Mouse (Mus musculus): ENCODE measurements around the gene Ak8. TPM values are rescaled to one million over a fixed set of nuclear protein-coding genes. Genes with fewer than 3 reads are reported as not detected.

Gene Ak8
- polyA plus RNA-seq, 1 experiment from 2014 or later: 0.42 TPM

DNA sequence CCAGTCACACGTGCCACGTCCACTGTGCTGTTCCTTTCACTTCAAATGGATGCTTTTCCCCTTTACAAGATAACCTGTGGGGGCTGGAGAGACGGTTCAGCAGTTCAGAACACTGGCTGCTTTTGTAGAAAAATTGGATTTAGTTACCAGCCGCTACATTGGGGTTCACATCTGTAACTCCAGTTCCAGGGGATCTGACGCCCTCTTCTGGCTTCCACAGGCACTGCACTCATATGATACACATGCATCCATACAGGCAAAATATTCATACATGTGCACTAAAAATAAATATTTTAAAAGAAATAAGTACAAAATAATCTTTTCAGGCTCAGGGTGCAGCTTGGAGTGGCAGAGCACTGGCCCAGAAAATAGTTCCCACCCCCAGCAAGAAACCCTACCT is 94.7 kb downstream of the Ak8 start:
- peaks cover 18% of the 10 kb centered on the region for H3K4me1 ChIP-seq (replicated peaks)
- no peaks in the 10 kb centered on the region for H3K27me3 ChIP-seq (replicated peaks)
- H3K36me3 ChIP-seq: no peaks in the 10 kb centered on the region
- H3K4me2 ChIP-seq: no peak overlapping the region
- no peak for ATAC-seq (ENCODE audit: insufficient number of reproducible peaks, low FRiP score)
- no peaks in the 10 kb centered on the region for H3K9me3 ChIP-seq (replicated peaks)
- 70% methylated on average over 5 of the region's 5 CpGs for WGBS
- H3K27ac ChIP-seq (ENCODE audit: poor library complexity, severe bottlenecking): no peak overlapping the region
- H3K9ac ChIP-seq: no peak overlapping the region
- H3K4me3 ChIP-seq: no peak overlapping the region

DNA sequence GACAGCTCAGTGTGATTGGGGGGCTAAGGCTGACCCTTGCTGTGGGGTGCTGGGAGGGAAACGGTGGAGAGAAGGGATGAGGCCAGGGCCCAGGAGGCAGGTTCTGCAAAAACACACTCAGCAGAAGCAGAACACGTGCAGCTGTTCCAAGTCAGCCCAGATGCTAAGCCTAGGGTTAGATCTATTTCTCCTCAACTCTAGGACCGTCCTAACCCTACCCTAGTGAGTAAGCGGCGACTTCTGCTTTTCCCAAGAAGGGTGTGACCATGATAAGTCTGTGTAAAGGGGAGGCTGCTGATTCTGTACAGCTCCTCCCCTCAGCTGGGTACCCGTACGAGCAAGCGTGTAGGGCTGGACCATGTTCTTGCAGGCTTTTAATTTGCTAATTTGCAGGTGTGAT is 96.3 kb downstream of the Ak8 start:
- Histone ChIP-seq H3K27me3 (replicated peaks) (no peaks in the 10 kb centered on the region), H3K27ac (ENCODE audit: poor library complexity, severe bottlenecking) (no peak overlapping the region), H3K36me3 (no peaks in the 10 kb centered on the region), H3K4me1 (replicated peaks) (peaks cover 16% of the 10 kb centered on the region), H3K9ac (no peak overlapping the region), H3K4me2 (no peak overlapping the region), H3K9me3 (replicated peaks) (no peaks in the 10 kb centered on the region), H3K4me3 (no peak overlapping the region)
- WGBS: 59% methylated on average over 8 of the region's 8 CpGs
- no peak; the same call in 1 of the 2 replicates for ATAC-seq (ENCODE audit: insufficient number of reproducible peaks, low FRiP score)

DNA sequence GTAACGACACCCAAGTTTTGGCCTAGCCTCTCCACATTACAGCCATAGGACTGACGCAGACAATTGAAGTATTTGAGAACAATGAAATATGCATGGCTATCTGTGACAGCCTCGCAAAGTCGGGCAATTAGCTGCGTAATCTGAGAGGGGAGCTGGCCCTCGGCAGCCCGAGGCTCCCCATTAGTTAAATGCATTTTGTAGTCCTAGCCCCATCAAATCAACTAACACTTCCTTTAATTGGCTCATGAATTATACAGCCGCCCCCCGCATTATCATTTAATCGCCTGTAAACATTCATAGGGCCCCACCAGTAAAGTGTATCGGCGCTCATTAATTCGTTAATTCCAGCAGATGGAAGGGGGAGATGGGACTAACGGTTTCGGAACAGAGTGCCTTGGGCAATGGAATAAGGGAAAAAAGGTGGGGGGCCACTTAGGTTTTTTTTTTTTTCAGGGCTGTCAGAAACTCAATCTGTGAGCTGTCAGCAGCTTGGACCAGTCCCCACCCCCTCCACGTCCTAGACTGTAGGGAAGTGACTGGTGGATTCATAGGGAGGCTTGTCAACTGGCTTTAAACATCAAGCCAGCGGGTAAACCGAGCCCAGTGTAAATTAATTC is 97.6 kb downstream of the Ak8 start:
- H3K4me1 ChIP-seq (replicated peaks): peaks cover 22% of the 10 kb centered on the region
- H3K36me3 ChIP-seq: no peaks in the 10 kb centered on the region
- H3K27me3 ChIP-seq (replicated peaks): no peaks in the 10 kb centered on the region
- ATAC-seq (ENCODE audit: insufficient number of reproducible peaks, low FRiP score): no peak
- no peak overlapping the region for H3K9ac ChIP-seq
- no peaks in the 10 kb centered on the region for H3K9me3 ChIP-seq (replicated peaks)
- no peak overlapping the region for H3K27ac ChIP-seq (ENCODE audit: poor library complexity, severe bottlenecking)
- WGBS: 54% methylated on average over 18 of the region's 18 CpGs
- H3K4me3 ChIP-seq: no peak overlapping the region
- no peak overlapping the region for H3K4me2 ChIP-seq

DNA sequence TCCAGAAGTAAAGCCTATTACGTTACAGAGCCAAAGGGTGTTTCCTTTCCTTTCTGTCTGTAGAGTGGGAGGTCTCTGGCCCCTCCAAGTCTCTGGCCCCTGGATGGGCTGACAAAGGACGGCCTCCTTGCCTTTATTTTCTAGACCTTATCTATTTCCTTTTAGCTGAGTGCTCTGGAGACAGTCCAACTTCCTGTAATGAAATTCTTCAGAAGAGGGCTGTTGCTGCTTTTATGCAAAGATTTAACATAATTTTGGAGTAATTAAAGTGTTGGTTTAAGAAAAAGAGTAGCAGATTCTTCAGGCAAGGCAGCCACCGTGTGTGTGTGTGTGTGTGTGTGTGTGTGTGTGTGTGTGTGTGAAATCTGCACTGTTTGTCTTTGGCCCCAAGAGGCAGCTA is 98.4 kb downstream of the Ak8 start:
- 28% methylated on average over 3 of the region's 3 CpGs for WGBS
- peak; percentile 70 for ATAC-seq (ENCODE audit: insufficient number of reproducible peaks, low FRiP score)

DNA sequence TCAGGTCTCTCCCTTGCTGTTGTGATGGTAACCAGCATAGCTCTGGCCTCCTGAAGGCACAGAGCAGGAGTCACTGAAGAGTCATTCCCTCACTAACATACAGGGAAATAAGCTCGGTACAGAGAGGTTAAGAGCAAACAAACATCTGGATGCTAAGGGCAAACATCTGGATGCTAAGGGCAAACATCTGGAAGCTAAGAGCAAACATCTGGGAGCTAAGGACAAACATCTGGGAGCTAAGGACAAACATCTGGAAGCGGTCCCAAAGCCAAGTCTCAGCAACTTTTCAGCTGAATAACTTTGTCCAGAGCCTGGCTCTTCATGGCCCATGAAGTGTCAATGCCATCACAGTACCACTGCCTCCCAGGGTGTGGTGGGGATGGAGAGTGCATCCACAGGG is 99.6 kb downstream of the Ak8 start:
- H3K4me2 ChIP-seq: no peak overlapping the region
- no peaks in the 10 kb centered on the region for H3K27me3 ChIP-seq (replicated peaks)
- H3K9ac ChIP-seq: no peak overlapping the region
- WGBS: 73% methylated on average over 2 of the region's 2 CpGs
- H3K36me3 ChIP-seq: no peaks in the 10 kb centered on the region
- H3K4me1 ChIP-seq (replicated peaks): peaks cover 21% of the 10 kb centered on the region
- no peak for ATAC-seq (ENCODE audit: insufficient number of reproducible peaks, low FRiP score)
- no peak overlapping the region for H3K27ac ChIP-seq (ENCODE audit: poor library complexity, severe bottlenecking)
- no peak overlapping the region for H3K4me3 ChIP-seq
- H3K9me3 ChIP-seq (replicated peaks): no peaks in the 10 kb centered on the region

More for the DNA sequence above, 98.4 kb downstream of the Ak8 start:
- H3K4me1 ChIP-seq (replicated peaks): peaks cover 21% of the 10 kb centered on the region
- no peak overlapping the region for H3K4me2 ChIP-seq
- H3K9me3 ChIP-seq (replicated peaks): no peaks in the 10 kb centered on the region
- no peak overlapping the region for H3K4me3 ChIP-seq
- no peaks in the 10 kb centered on the region for H3K27me3 ChIP-seq (replicated peaks)
- H3K27ac ChIP-seq (ENCODE audit: poor library complexity, severe bottlenecking): peak overlapping the region; percentile 73
- H3K36me3 ChIP-seq: no peaks in the 10 kb centered on the region
- H3K9ac ChIP-seq: no peak overlapping the region

DNA sequence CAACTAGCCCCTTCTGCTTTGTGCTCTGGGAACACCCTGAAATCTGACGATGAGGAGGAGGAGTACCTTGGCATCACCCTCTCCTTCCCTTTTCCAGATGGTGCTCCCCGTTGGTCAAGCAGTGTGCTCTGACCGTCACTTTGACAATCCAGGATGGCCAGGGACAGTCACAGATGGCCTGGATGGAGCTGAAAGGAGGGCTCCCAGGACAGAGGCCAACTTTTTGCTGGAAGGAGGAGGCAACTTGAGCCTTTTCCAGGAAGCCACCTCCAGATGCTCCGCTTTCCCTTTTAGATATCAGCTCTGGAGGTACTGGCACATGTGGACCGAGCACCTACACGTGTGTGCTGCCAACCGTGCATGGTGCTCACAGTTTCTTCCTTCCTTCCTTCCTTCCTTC is 103.4 kb downstream of the Ak8 start:
- Histone ChIP-seq H3K4me3 (no peak overlapping the region), H3K27ac (ENCODE audit: poor library complexity, severe bottlenecking) (no peak overlapping the region), H3K4me1 (replicated peaks) (peaks cover 16% of the 10 kb centered on the region), H3K4me2 (no peak overlapping the region), H3K9me3 (replicated peaks) (0 out of 2 replicates have a peak, but pooled peaks cover 2% of the 10 kb centered on the region), H3K9ac (no peak overlapping the region), H3K27me3 (replicated peaks) (no peaks in the 10 kb centered on the region), H3K36me3 (no peaks in the 10 kb centered on the region)
- 76% methylated on average over 7 of the region's 7 CpGs for WGBS
- no peak for ATAC-seq (ENCODE audit: insufficient number of reproducible peaks, low FRiP score)

DNA sequence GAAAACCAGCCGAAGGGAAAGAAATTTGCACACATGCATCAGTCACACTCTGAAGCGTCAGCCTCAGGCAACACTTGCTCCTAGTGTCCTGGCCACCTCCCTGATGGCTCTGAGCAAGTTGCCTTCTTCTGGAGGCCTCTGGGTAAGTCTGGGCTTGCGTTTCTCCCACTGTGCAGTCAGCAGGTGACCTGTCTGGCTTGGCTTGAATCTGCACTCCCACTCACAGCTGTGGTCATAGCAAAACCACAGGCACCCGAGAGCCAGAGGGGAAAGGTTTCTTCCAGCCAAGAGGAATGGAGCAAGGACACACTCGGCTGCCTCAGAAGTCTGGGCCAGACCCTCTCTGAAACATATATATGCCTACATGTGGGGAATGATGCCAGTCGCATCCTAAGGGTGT is 108.9 kb downstream of the Ak8 start:
- Histone ChIP-seq H3K4me3 (no peak overlapping the region), H3K9me3 (replicated peaks) (0 out of 2 replicates have a peak, but pooled peaks cover 2% of the 10 kb centered on the region), H3K27me3 (replicated peaks) (no peaks in the 10 kb centered on the region), H3K36me3 (no peaks in the 10 kb centered on the region), H3K27ac (ENCODE audit: poor library complexity, severe bottlenecking) (no peak overlapping the region), H3K4me1 (replicated peaks) (no peaks in the 10 kb centered on the region), H3K4me2 (no peak overlapping the region), H3K9ac (no peak overlapping the region)
- no peak for ATAC-seq (ENCODE audit: insufficient number of reproducible peaks, low FRiP score)
- 77% methylated on average over 6 of the region's 6 CpGs for WGBS

DNA sequence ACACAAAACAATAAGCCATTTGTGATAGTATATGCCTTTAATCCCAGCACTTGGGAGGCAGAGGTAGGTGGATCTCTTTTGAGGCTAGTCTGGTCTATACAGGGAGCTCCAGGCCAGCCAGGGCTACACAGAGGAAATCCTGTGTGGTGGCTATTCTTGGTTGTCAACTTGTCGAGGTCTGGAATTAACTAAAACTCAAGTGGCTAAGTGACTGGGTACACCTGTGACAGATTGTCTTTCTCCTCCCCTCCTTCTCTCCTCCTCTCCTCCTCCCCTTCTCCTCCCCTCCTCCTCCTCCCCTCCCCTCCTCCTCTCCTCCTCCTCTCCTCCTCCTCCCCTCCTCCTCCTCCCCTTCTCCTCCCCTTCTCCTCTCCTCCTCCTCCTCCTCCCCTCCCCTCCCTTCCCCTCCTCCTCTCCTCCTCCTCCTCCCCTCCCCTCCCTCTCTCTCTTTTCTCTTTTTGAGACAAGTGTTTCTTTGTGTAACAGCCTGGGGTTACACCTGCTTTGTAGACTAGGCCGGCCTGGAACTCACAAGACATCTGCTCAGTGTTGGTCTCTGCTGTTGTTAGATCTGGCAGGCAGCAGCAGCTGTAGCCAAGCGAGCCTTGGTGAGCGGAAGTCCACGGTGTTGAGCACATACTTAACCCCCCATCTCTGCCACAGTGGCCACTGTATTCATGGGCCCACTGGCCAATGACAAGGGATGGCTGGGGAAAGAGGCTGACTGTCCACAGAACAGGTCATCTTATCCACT is 110.5 kb downstream of the Ak8 start:
- Histone ChIP-seq H3K9me3 (replicated peaks) (0 out of 2 replicates have a peak, but pooled peaks cover 2% of the 10 kb centered on the region), H3K27me3 (replicated peaks) (no peaks in the 10 kb centered on the region), H3K4me1 (replicated peaks) (no peaks in the 10 kb centered on the region), H3K4me3 (no peak overlapping the region), H3K36me3 (no peaks in the 10 kb centered on the region), H3K9ac (no peak overlapping the region), H3K27ac (ENCODE audit: poor library complexity, severe bottlenecking) (no peak overlapping the region), H3K4me2 (no peak overlapping the region)
- 52% methylated on average over 5 of the region's 5 CpGs for WGBS
- ATAC-seq (ENCODE audit: insufficient number of reproducible peaks, low FRiP score): no peak

DNA sequence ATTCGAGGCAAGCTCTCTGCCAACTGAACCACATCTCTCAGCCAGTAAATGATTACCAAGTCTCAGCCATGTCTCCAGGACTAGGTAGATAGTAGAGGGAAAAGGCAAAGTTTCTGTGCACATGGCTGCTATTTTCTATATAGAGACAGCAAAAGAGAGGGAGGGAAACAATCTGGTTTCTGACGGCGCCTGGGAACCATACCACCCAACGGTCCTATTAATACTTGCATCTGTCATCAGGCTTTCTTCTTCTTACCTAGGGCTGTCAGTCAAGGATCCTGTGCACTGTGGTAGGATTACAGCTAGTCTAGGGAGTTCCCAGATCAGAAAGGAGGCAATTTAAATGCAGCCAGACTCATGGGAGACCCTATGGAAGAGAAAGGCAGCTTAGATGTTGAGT is 118.9 kb downstream of the Ak8 start:
- Histone ChIP-seq H3K4me3 (no peak overlapping the region), H3K9me3 (replicated peaks) (no peaks in the 10 kb centered on the region), H3K36me3 (peaks cover 9% of the 10 kb centered on the region), H3K4me1 (replicated peaks) (no peaks in the 10 kb centered on the region), H3K9ac (no peak overlapping the region), H3K4me2 (no peak overlapping the region), H3K27me3 (replicated peaks) (no peaks in the 10 kb centered on the region), H3K27ac (ENCODE audit: poor library complexity, severe bottlenecking) (no peak overlapping the region)
- no peak for ATAC-seq (ENCODE audit: insufficient number of reproducible peaks, low FRiP score)
- WGBS: 56% methylated on average over 4 of the region's 4 CpGs

DNA sequence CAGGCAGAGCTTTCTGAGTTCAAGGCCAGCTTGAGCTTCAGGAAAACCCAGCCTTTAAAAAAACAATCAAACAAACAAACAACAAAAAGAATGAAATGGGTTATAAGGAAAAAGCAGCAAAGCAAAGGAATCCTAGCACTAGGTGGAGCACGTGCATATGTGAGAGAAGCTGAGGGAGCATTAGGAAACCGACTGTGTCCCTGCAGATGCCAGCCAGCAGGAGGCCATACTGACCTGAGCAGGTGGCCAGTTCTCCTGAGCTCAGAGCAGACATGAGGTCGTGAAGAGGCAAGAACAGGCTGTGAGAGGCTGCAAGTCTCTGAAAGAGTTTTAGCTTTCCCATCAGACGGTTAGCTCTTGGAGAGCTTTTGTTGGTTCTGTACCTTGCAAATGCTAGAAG is 129.3 kb downstream of the Ak8 start:
- Histone ChIP-seq H3K9me3 (replicated peaks) (no peaks in the 10 kb centered on the region), H3K27ac (ENCODE audit: poor library complexity, severe bottlenecking) (no peak overlapping the region), H3K9ac (no peak overlapping the region), H3K27me3 (replicated peaks) (no peaks in the 10 kb centered on the region), H3K4me2 (no peak overlapping the region), H3K4me1 (replicated peaks) (no peaks in the 10 kb centered on the region), H3K36me3 (peaks cover 86% of the 10 kb centered on the region), H3K4me3 (no peak overlapping the region)
- WGBS: 38% methylated on average over 4 of the region's 4 CpGs
- no peak for ATAC-seq (ENCODE audit: insufficient number of reproducible peaks, low FRiP score)

DNA sequence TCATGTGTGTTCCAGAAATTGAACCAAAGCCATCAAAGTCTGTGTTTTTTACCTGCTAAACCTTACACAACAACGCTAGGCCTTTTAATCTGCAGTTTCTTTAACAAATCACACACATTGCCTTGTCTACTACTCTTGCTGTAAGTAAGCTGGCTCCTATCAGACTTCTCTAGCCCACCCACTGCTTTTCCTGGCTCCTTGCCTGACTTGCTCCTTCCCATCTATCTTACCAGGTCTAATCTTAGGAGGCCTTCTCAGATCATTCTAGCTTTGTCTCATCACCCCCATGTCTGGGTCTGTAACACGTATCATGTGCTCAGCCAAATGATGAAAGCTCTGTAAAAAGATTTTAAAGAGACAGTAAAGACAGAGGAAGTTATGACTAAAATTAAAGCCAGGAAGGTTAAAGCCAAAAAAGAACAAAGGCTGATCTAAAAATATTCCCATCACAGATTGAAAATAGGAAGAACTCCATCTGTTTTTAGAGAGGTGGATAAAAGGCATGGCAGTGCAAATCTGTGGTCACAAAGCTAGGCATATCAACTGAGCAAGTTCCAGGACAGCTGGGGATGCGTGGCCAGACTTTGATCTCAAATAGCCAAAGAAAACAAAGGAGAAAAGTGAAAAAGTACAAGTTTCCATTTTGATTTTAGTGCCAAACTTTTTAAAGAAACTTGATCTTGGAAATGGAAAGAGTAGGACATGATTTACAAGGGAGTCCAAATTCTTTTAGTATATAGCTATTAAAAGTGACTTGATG is 136.4 kb downstream of the Ak8 start:
- H3K4me1 ChIP-seq (replicated peaks): peaks cover 30% of the 10 kb centered on the region
- ATAC-seq (ENCODE audit: insufficient number of reproducible peaks, low FRiP score): no peak
- no peak overlapping the region for H3K9ac ChIP-seq
- H3K27me3 ChIP-seq (replicated peaks): no peaks in the 10 kb centered on the region
- no peak overlapping the region for H3K4me2 ChIP-seq
- peak overlapping the region; percentile 25 for H3K27ac ChIP-seq (ENCODE audit: poor library complexity, severe bottlenecking)
- no peak overlapping the region for H3K4me3 ChIP-seq
- H3K9me3 ChIP-seq (replicated peaks): no peaks in the 10 kb centered on the region
- H3K36me3 ChIP-seq: peaks cover 34% of the 10 kb centered on the region
- WGBS: 39% methylated on average over 3 of the region's 3 CpGs

Measured in heart, embryonic 12.5 days (tissue).